Comparison of ENCODE assay signal across 9 mouse cellular contexts in the genomic region with DNA sequence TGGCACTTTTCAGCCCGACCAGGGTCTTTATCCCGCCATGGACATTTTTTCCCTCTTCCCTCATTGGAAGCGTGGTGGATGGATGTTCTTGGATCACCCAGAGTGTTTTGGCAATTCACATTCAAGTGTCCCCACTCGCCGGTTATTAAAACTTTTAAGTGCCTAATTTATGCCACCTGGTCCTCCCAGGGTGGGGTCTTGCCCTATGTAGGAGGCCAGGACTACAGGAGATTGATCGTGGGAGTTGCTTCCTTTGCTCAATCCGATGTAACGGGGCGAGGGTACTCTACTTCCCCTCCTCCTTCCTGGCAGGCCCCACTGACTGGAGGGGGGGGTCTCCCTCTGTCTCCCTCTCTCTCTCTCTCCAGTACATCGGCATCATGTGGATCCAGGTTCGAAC. TPM values are rescaled to one million over a fixed set of nuclear protein-coding genes. Genes with fewer than 3 reads are reported as not detected.
A peak's percentile ranks its signal among the peaks of the same experiment; 100 is the strongest.
DNase-seq lines count a peak whose midpoint lies in the region; ATAC-seq and TF ChIP-seq lines count a peak whose summit lies in the region.
"Had no signal": no experiment of that assay in that cellular context is flagged by ENCODE, and none has a peak within 500 bp of the region (broad histone marks: within the 10 kb centered on the region; RNA-seq: fewer than 3 reads in every experiment).

No protein-coding gene starts in this region.

- H3K4me3 ChIP-seq in heart, embryonic 14.5 days (ENCODE audit: control insufficient read depth in 1 of 2, insufficient read depth in 1 of 2, low read depth in 1 of 2, low read length in 2 of 2), result peak overlapping the region; percentile 57 to 68
- H3K4me3 ChIP-seq in heart, adult 2 months, result no peak overlapping the region; the same call in 1 of the 2 replicates
- peak overlapping the region; percentile 84 for H3K4me3 ChIP-seq in G1E (ENCODE audit: low read depth, low read length)
- H3K4me3 ChIP-seq in hindbrain, embryonic 12.5 days, result peak overlapping the region; percentile 79
- H3K4me3 ChIP-seq in midbrain, embryonic 11.5 days (ENCODE audit: low read depth, low read length), result peak overlapping the region; percentile 81

- DNase-seq in heart, adult 2 months, result no peak
- no peak for DNase-seq in G1E (ENCODE audit: low spot score)
- peak; percentile 88 for DNase-seq in midbrain, embryonic 11.5 days (ENCODE audit: low spot score, missing footprints)
- no peak for DNase-seq in yolk sac, embryonic 10.5 days (ENCODE audit: low spot score)
- no peak for DNase-seq in right cerebral cortex, postnatal 25 days
- DNase-seq in adrenal gland, postnatal 10 days, result no peak

- peak overlapping the region; percentile 84 for H3K9ac ChIP-seq in heart, embryonic 14.5 days (ENCODE audit: low read length)
- no peak overlapping the region for H3K9ac ChIP-seq in heart, adult 2 months (ENCODE audit: low read depth, low read length)
- peak overlapping the region; percentile 82 for H3K9ac ChIP-seq in hindbrain, embryonic 12.5 days
- peak overlapping the region; percentile 90 for H3K9ac ChIP-seq in midbrain, embryonic 11.5 days (ENCODE audit: low read length)

- H3K27ac ChIP-seq in heart, embryonic 14.5 days (replicated peaks in 1 of 2; ENCODE audit: control insufficient read depth in 1 of 2, insufficient read depth in 1 of 2, low read depth in 2 of 2, low read length in 2 of 2), result no peak overlapping the region
- H3K27ac ChIP-seq in heart, adult 2 months, result no peak overlapping the region
- H3K27ac ChIP-seq in hindbrain, embryonic 12.5 days, result no peak overlapping the region
- H3K27ac ChIP-seq in midbrain, embryonic 11.5 days (ENCODE audit: low read depth, low read length), result no peak overlapping the region

- WGBS in heart, embryonic 14.5 days, result 24% methylated on average over 11 of the region's 11 CpGs
- WGBS in heart, adult 2 months, result 18% methylated on average over 11 of the region's 11 CpGs
- WGBS in hindbrain, embryonic 12.5 days, result 17% methylated on average over 11 of the region's 11 CpGs
- WGBS in midbrain, embryonic 11.5 days, result 13% methylated on average over 11 of the region's 11 CpGs

- H3K79me2 ChIP-seq in heart, adult 2 months (replicated peaks; ENCODE audit: control insufficient read depth, insufficient read depth, low read length), result no peaks in the 10 kb centered on the region

- no peak for TF ChIP-seq POLR2A in heart, adult 2 months (IDR thresholded peaks at IDR 0.05; ENCODE audit: insufficient read depth, low read depth, low read length)

- intact Hi-C loops in heart, adult 2 months (cut with DNase I), result loop anchor here (2.0 kb wide), 2 partner anchors 14 to 20 kb away; no protein-coding TSS in a partner anchor

- peak overlapping the region; percentile 99 for H3K4me2 ChIP-seq in heart, embryonic 14.5 days (ENCODE audit: low read length)
- peak overlapping the region; percentile 94 for H3K4me2 ChIP-seq in hindbrain, embryonic 12.5 days (replicated peaks)
- peak overlapping the region; percentile 98 for H3K4me2 ChIP-seq in midbrain, embryonic 11.5 days

- no peak for TF ChIP-seq EP300 in heart, adult 2 months (IDR thresholded peaks at IDR 0.05; ENCODE audit: insufficient read depth, low read depth, low read length)

- ATAC-seq in heart, embryonic 14.5 days (ENCODE audit: insufficient number of reproducible peaks, insufficient read depth, low FRiP score, low read depth), result no peak
- no peak for ATAC-seq in G1E (ENCODE audit: extremely low read depth, insufficient number of reproducible peaks, low FRiP score, poor library complexity, severe bottlenecking)
- peak; percentile 18; the same call in 1 of the 2 replicates for ATAC-seq in hindbrain, embryonic 12.5 days (ENCODE audit: low FRiP score)
- no peak for ATAC-seq in midbrain, embryonic 11.5 days (ENCODE audit: low FRiP score)

- TF ChIP-seq CTCF in heart, adult 2 months (IDR thresholded peaks at IDR 0.05), result no peak
- TF ChIP-seq CTCF in G1E (IDR thresholded peaks at IDR 0.05; ENCODE audit: low read depth, low read length), result no peak

- peaks cover 16 to 29% of the 10 kb centered on the region in 2 experiments for H3K4me1 ChIP-seq in heart, embryonic 14.5 days (ENCODE audit: control insufficient read depth in 2 of 2, insufficient read depth in 2 of 2, low read length in 2 of 2)
- peaks cover 1% of the 10 kb centered on the region; the same call in 1 of the 2 replicates for H3K4me1 ChIP-seq in heart, adult 2 months (ENCODE audit: control insufficient read depth, insufficient read depth, low read length)
- H3K4me1 ChIP-seq in G1E (ENCODE audit: insufficient read depth, low read depth, low read length), result peaks cover 74% of the 10 kb centered on the region
- H3K4me1 ChIP-seq in hindbrain, embryonic 12.5 days, result peaks cover 38% of the 10 kb centered on the region
- peaks cover 35% of the 10 kb centered on the region for H3K4me1 ChIP-seq in midbrain, embryonic 11.5 days (ENCODE audit: control insufficient read depth, insufficient read depth, low read length)

- no peaks in the 10 kb centered on the region for H3K27me3 ChIP-seq in heart, embryonic 14.5 days (ENCODE audit: control insufficient read depth, insufficient read depth, low read length)
- H3K27me3 ChIP-seq in heart, adult 2 months (ENCODE audit: control insufficient read depth, insufficient read depth, low read length), result no peaks in the 10 kb centered on the region
- peaks cover 6% of the 10 kb centered on the region for H3K27me3 ChIP-seq in G1E (ENCODE audit: insufficient read depth, low read length)
- no peaks in the 10 kb centered on the region for H3K27me3 ChIP-seq in hindbrain, embryonic 12.5 days
- H3K27me3 ChIP-seq in midbrain, embryonic 11.5 days (ENCODE audit: control insufficient read depth, insufficient read depth, low read length), result no peaks in the 10 kb centered on the region

- H3K36me3 ChIP-seq in heart, embryonic 14.5 days (ENCODE audit: control insufficient read depth, insufficient read depth, low read length), result peaks cover 47% of the 10 kb centered on the region
- H3K36me3 ChIP-seq in heart, adult 2 months (ENCODE audit: control insufficient read depth, insufficient read depth, low read length), result no peaks in the 10 kb centered on the region
- peaks cover 53% of the 10 kb centered on the region for H3K36me3 ChIP-seq in G1E (replicated peaks)
- peaks cover 17% of the 10 kb centered on the region for H3K36me3 ChIP-seq in hindbrain, embryonic 12.5 days
- H3K36me3 ChIP-seq in midbrain, embryonic 11.5 days (ENCODE audit: control insufficient read depth, insufficient read depth, low read length), result peaks cover 18% of the 10 kb centered on the region

- no peaks in the 10 kb centered on the region for H3K9me3 ChIP-seq in heart, embryonic 14.5 days (ENCODE audit: control insufficient read depth, low read length)
- no peaks in the 10 kb centered on the region for H3K9me3 ChIP-seq in G1E (replicated peaks)
- no peaks in the 10 kb centered on the region for H3K9me3 ChIP-seq in hindbrain, embryonic 12.5 days (replicated peaks)
- no peaks in the 10 kb centered on the region for H3K9me3 ChIP-seq in midbrain, embryonic 11.5 days (ENCODE audit: control insufficient read depth, low read length)

RNA-seq across cellular contexts. Expression of a gene that starts 1.6 kb away (rescaled TPM):
- polyA plus RNA-seq in heart, embryonic 14.5 days (2014; fragmentation: Nextera tagmentation; extraction: Ambion mirVana), result 42.8 and 44.6 TPM in 2 replicates
- 1 to 10 TPM; 2.0 to 2.4 TPM for total RNA-seq in heart, adult 2 months (2021)
- 0.85 and 1.2 TPM in 2 replicates for polyA plus RNA-seq in heart, adult 2 months (2012; rRNA removed)
- 108 and 118 TPM in 2 replicates for total RNA-seq in G1E (2014; fragmentation: Nextera tagmentation)
- 173 and 186 TPM in 2 replicates for total RNA-seq in G1E (2017)
- 193 and 196 TPM in 2 replicates for polyA plus RNA-seq in G1E (2012)
- polyA plus RNA-seq in hindbrain, embryonic 12.5 days (2016; fragmentation: Nextera tagmentation; extraction: Ambion mirVana), result 95.7 and 99.9 TPM in 2 replicates
- 123 and 138 TPM in 2 replicates for polyA plus RNA-seq in midbrain, embryonic 11.5 days (2014; fragmentation: Nextera tagmentation; extraction: Ambion mirVana)
- 10 to 100 TPM; 28.5 to 34.8 TPM for total RNA-seq in adrenal gland, postnatal 10 days (2021)

RNA-seq across cellular contexts. Expression of a gene that starts 4.6 kb away (rescaled TPM):
- polyA plus RNA-seq in heart, embryonic 14.5 days (2014; fragmentation: Nextera tagmentation; extraction: Ambion mirVana), result not detected in 2 replicates
- not detected for total RNA-seq in heart, adult 2 months (2021)
- polyA plus RNA-seq in heart, adult 2 months (2012; rRNA removed), result 0.32 TPM in 1 of 2 replicates, not detected in the other
- total RNA-seq in G1E (2014; fragmentation: Nextera tagmentation) (not detected in 2 replicates), G1E (2017) (not detected in 2 replicates)
- not detected in 2 replicates for polyA plus RNA-seq in G1E (2012)
- not detected in 2 replicates for polyA plus RNA-seq in hindbrain, embryonic 12.5 days (2016; fragmentation: Nextera tagmentation; extraction: Ambion mirVana)
- polyA plus RNA-seq in midbrain, embryonic 11.5 days (2014; fragmentation: Nextera tagmentation; extraction: Ambion mirVana), result not detected in 2 replicates
- total RNA-seq in adrenal gland, postnatal 10 days (2021), result not detected
- total RNA-seq: layer of hippocampus, adult 8-10 months had no signal

RNA-seq across cellular contexts. Expression of a gene that starts 12.0 kb away (rescaled TPM):
- polyA plus RNA-seq in heart, embryonic 14.5 days (2014; fragmentation: Nextera tagmentation; extraction: Ambion mirVana), result 66.4 and 70.9 TPM in 2 replicates
- total RNA-seq in heart, adult 2 months (2021), result 100 to 1,000 TPM; 160 to 221 TPM
- polyA plus RNA-seq in heart, adult 2 months (2012; rRNA removed), result 65.6 and 66.2 TPM in 2 replicates
- 8.1 and 12.3 TPM in 2 replicates for total RNA-seq in G1E (2014; fragmentation: Nextera tagmentation)
- total RNA-seq in G1E (2017), result 55.9 and 64.1 TPM in 2 replicates
- 12.2 and 12.7 TPM in 2 replicates for polyA plus RNA-seq in G1E (2012)
- 37.1 and 37.2 TPM in 2 replicates for polyA plus RNA-seq in hindbrain, embryonic 12.5 days (2016; fragmentation: Nextera tagmentation; extraction: Ambion mirVana)
- 27.5 and 34.0 TPM in 2 replicates for polyA plus RNA-seq in midbrain, embryonic 11.5 days (2014; fragmentation: Nextera tagmentation; extraction: Ambion mirVana)
- total RNA-seq in adrenal gland, postnatal 10 days (2021), result 10 to 100 TPM; 96.0 to 97.9 TPM

RNA-seq across cellular contexts. Expression of a gene that starts 21.1 kb away (rescaled TPM):
- polyA plus RNA-seq in heart, embryonic 14.5 days (2014; fragmentation: Nextera tagmentation; extraction: Ambion mirVana), result 24.1 and 24.4 TPM in 2 replicates
- 10 to 100 TPM; 26.2 to 36.1 TPM for total RNA-seq in heart, adult 2 months (2021)
- 23.0 and 29.7 TPM in 2 replicates for polyA plus RNA-seq in heart, adult 2 months (2012; rRNA removed)
- total RNA-seq in G1E (2014; fragmentation: Nextera tagmentation) (28.3 and 35.1 TPM in 2 replicates), G1E (2017) (21.5 and 24.6 TPM in 2 replicates)
- 31.1 and 32.3 TPM in 2 replicates for polyA plus RNA-seq in G1E (2012)
- 75.3 and 86.9 TPM in 2 replicates for polyA plus RNA-seq in hindbrain, embryonic 12.5 days (2016; fragmentation: Nextera tagmentation; extraction: Ambion mirVana)
- 33.3 and 39.6 TPM in 2 replicates for polyA plus RNA-seq in midbrain, embryonic 11.5 days (2014; fragmentation: Nextera tagmentation; extraction: Ambion mirVana)
- total RNA-seq in adrenal gland, postnatal 10 days (2021), result 10 to 100 TPM; 35.0 to 41.8 TPM

RNA-seq across cellular contexts. Expression of a gene that starts 28.1 kb away (rescaled TPM):
- polyA plus RNA-seq in heart, embryonic 14.5 days (2014; fragmentation: Nextera tagmentation; extraction: Ambion mirVana), result 9.2 and 9.3 TPM in 2 replicates
- total RNA-seq in heart, adult 2 months (2021), result 1 to 10 TPM; 8.0 TPM
- polyA plus RNA-seq in heart, adult 2 months (2012; rRNA removed), result 16.8 and 18.0 TPM in 2 replicates
- total RNA-seq in G1E (2014; fragmentation: Nextera tagmentation) (15.2 and 16.2 TPM in 2 replicates), G1E (2017) (4.9 and 5.7 TPM in 2 replicates)
- polyA plus RNA-seq in G1E (2012), result 7.4 and 8.1 TPM in 2 replicates
- 2.3 and 2.5 TPM in 2 replicates for polyA plus RNA-seq in hindbrain, embryonic 12.5 days (2016; fragmentation: Nextera tagmentation; extraction: Ambion mirVana)
- polyA plus RNA-seq in midbrain, embryonic 11.5 days (2014; fragmentation: Nextera tagmentation; extraction: Ambion mirVana), result 1.7 and 2.6 TPM in 2 replicates
- total RNA-seq in adrenal gland, postnatal 10 days (2021), result 10 to 100 TPM; 16.6 to 18.1 TPM

Comparison
In these comparisons a context has a peak if more than half of its experiments do, and no peak if none do; other contexts are left out.
1. RNA of a gene that starts 1.6 kb away (polyA plus RNA-seq): 193 to 196 TPM in G1E, 123 to 138 TPM in midbrain, embryonic 11.5 days, 95.7 to 99.9 TPM in hindbrain, embryonic 12.5 days and 42.8 to 44.6 TPM in heart, embryonic 14.5 days; 0.85 to 1.2 TPM in heart, adult 2 months; every median in the first group is over 10 times any median in the second.
2. Peak in every context shown above with its lines, with median percentiles within 50 percentile points of each other: H3K4me2 ChIP-seq.